Mouse (Mus musculus) hindbrain, embryonic 14.5 days (tissue): ENCODE data around the gene Fam169b. TPM values are rescaled to one million over a fixed set of nuclear protein-coding genes. Genes with fewer than 3 reads are reported as not detected.
"Not testable (repeated sequence)": the region's sequence is repeated elsewhere in the genome, so short reads cannot be mapped to it uniquely, and the experiment has no call there.

ENCODE experiments used
- ATAC-seq: fragments of 200-750 bp; cut with Nextera tagmentation; 2 replicates; pipeline ENCODE4 v1.8.0; 2017; ENCODE audit warnings: moderate number of reproducible peaks, mild to moderate bottlenecking, moderate TSS enrichment, moderate library complexity; ENCODE audit not compliant: low FRiP score
- DNase-seq: peaks from one replicate; pipeline ENCODE4 v3.0.0-alpha.2; 2015; ENCODE audit warnings: low spot score
- H3K27ac ChIP-seq: fragments of 300-500 bp; sonication (generic); 2 replicates; pipeline ENCODE4 v1.5.1; 2014; ENCODE audit warnings: mild to moderate bottlenecking, moderate library complexity
- H3K27me3 ChIP-seq: fragments of 300-500 bp; sonication (generic); 2 replicates; pipeline ENCODE4 v1.6.1; 2014; ENCODE audit warnings: mild to moderate bottlenecking, low read length, mixed read lengths; ENCODE audit not compliant: control insufficient read depth, insufficient read depth
- H3K36me3 ChIP-seq: fragments of 300-500 bp; sonication (generic); replicated peaks from 2 replicates; pipeline ENCODE4 v1.6.1; 2014; ENCODE audit not compliant: control insufficient read depth, insufficient read depth
- H3K4me1 ChIP-seq: fragments of 300-500 bp; sonication (generic); replicated peaks from 2 replicates; pipeline ENCODE4 v1.6.1; 2014; ENCODE audit warnings: antibody characterized with exemption, low read length, mixed read lengths; ENCODE audit not compliant: control insufficient read depth, insufficient read depth
- H3K4me2 ChIP-seq: fragments of 300-500 bp; sonication (generic); replicated peaks from 2 replicates; pipeline ENCODE4 v1.6.1; 2014; ENCODE audit warnings: mild to moderate bottlenecking, moderate library complexity
- H3K4me3 ChIP-seq: fragments of 300-500 bp; sonication (generic); replicated peaks from 2 replicates; pipeline ENCODE4 v1.5.1; 2014; ENCODE audit warnings: mild to moderate bottlenecking, low read length
- H3K9ac ChIP-seq: fragments of 300-500 bp; sonication (generic); 2 replicates; pipeline ENCODE4 v1.6.1; 2014
- H3K9me3 ChIP-seq: fragments of 300-500 bp; sonication (generic); 2 replicates; pipeline ENCODE4 v1.6.1; 2016; ENCODE audit warnings: low read length; ENCODE audit not compliant: control insufficient read depth
- WGBS: fragments of 180-500 bp; shearing (Covaris S2); extraction: QIAGEN DNeasy Blood & Tissue Kit; methylation state at CpG from one replicate; pipeline ENCODE4 v1.1.7; 2014; 5-methylcytosine and 5-hydroxymethylcytosine counted together
- polyA plus RNA-seq: library from polyadenylated mRNA; unstranded; fragments of >200 nt; fragmentation: Nextera tagmentation; extraction: Ambion mirVana; gene quantifications from 2 replicates; pipeline ENCODE4 v1.2.1, GENCODE M21; 2014

Fam169b gene
- polyA plus RNA-seq, 1 experiment from 2014 or later = 0.17 TPM

- Histone ChIP-seq H3K9me3 (no peaks in the 10 kb centered on the region), H3K36me3 (no peaks in the 10 kb centered on the region), H3K9ac (no peak overlapping the region), H3K27ac (no peak overlapping the region), H3K4me1 (peaks cover 15% of the 10 kb centered on the region; the same call in 1 of the 2 replicates), H3K4me2 (no peak overlapping the region), H3K27me3 (peaks cover 16% of the 10 kb centered on the region), H3K4me3 (no peak overlapping the region)
- WGBS = 92% methylated on average over 7 of the region's 7 CpGs
- no peak for ATAC-seq
- DNase-seq = no peak
These were observed 5.8 kb downstream of the Fam169b start for GRCm38 (mm10) chr7:68279481-68279880.

GRCm38 (mm10) chr7:68280352-68280869 is 6.8 kb downstream of the Fam169b start:
- WGBS = 93% methylated on average over 19 of the region's 19 CpGs
- DNase-seq = no peak
- ATAC-seq = no peak

GRCm38 (mm10) chr7:68281341-68281740 is 7.7 kb downstream of the Fam169b start:
- ATAC-seq = no peak
- no peaks in the 10 kb centered on the region for H3K36me3 ChIP-seq

More at GRCm38 (mm10) chr7:68280352-68280869, 6.8 kb downstream of the Fam169b start:
- H3K4me1 ChIP-seq = peaks cover 15% of the 10 kb centered on the region; the same call in 1 of the 2 replicates
- no peaks in the 10 kb centered on the region for H3K36me3 ChIP-seq
- H3K27ac ChIP-seq = no peak overlapping the region
- H3K27me3 ChIP-seq = peaks cover 15% of the 10 kb centered on the region
- H3K4me2 ChIP-seq = no peak overlapping the region
- H3K9ac ChIP-seq = no peak overlapping the region
- no peaks in the 10 kb centered on the region for H3K9me3 ChIP-seq
- no peak overlapping the region for H3K4me3 ChIP-seq

GRCm38 (mm10) chr7:68282304-68283132 is 8.9 kb downstream of the Fam169b start:
- Histone ChIP-seq H3K4me3 (no peak overlapping the region), H3K36me3 (no peaks in the 10 kb centered on the region), H3K4me2 (no peak overlapping the region), H3K4me1 (no peaks in the 10 kb centered on the region), H3K9ac (no peak overlapping the region), H3K27me3 (no peaks in the 10 kb centered on the region), H3K9me3 (no peaks in the 10 kb centered on the region), H3K27ac (no peak overlapping the region)
- 86% methylated on average over 22 of the region's 22 CpGs for WGBS
- DNase-seq (no peak), ATAC-seq (no peak)

More at GRCm38 (mm10) chr7:68281341-68281740, 7.7 kb downstream of the Fam169b start:
- no peaks in the 10 kb centered on the region for H3K9me3 ChIP-seq
- no peak overlapping the region for H3K4me2 ChIP-seq
- peaks cover 6% of the 10 kb centered on the region for H3K27me3 ChIP-seq
- WGBS = 75% methylated on average over 5 of the region's 5 CpGs
- no peak overlapping the region for H3K9ac ChIP-seq
- peaks cover 7% of the 10 kb centered on the region; the same call in 1 of the 2 replicates for H3K4me1 ChIP-seq
- DNase-seq = no peak
- no peak overlapping the region for H3K27ac ChIP-seq
- H3K4me3 ChIP-seq = no peak overlapping the region

- not testable (repeated sequence) for ATAC-seq, H3K9me3 ChIP-seq, H3K27ac ChIP-seq, H3K36me3 ChIP-seq, H3K4me3 ChIP-seq, DNase-seq, H3K4me1 ChIP-seq, H3K27me3 ChIP-seq, H3K4me2 ChIP-seq, H3K9ac ChIP-seq
- WGBS = 87% methylated on average over 4 of the region's 4 CpGs
These were observed 9.5 kb downstream of the Fam169b start for GRCm38 (mm10) chr7:68283133-68283520.

- H3K27me3 ChIP-seq = no peaks in the 10 kb centered on the region
- DNase-seq (no peak), ATAC-seq (no peak)
- no peak overlapping the region for H3K9ac ChIP-seq
- no peaks in the 10 kb centered on the region for H3K9me3 ChIP-seq
- H3K27ac ChIP-seq = no peak overlapping the region
- no peaks in the 10 kb centered on the region for H3K36me3 ChIP-seq
- 91% methylated on average over 7 of the region's 7 CpGs for WGBS
- no peaks in the 10 kb centered on the region for H3K4me1 ChIP-seq
- no peak overlapping the region for H3K4me2 ChIP-seq
- no peak overlapping the region for H3K4me3 ChIP-seq
These were observed 10.1 kb downstream of the Fam169b start for GRCm38 (mm10) chr7:68283776-68284175.

DNA sequence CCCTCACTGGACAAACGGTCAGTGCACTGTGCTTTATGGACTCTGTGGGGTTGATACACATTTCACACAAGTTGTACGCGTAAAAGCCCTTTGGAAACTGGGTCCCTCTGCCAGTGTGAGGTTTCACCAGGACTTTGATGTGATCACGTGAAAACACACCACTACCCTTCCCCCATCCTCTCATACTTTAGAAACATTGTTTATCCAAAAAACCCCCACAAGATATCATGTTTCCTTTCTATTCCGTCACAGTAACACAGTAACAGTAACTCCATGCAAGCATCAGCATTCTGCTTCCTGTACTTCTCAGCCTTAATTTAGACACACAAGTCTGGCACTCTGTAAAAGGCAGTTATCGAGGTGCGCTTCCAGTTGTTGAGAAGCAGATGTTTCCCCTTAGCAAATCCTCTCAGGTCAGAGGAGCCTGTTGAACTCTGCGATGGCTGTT is 12.2 kb downstream of the Fam169b start:
- Histone ChIP-seq H3K27ac (no peak overlapping the region), H3K4me2 (no peak overlapping the region), H3K27me3 (no peaks in the 10 kb centered on the region), H3K4me3 (no peak overlapping the region), H3K9ac (no peak overlapping the region), H3K9me3 (no peaks in the 10 kb centered on the region), H3K36me3 (no peaks in the 10 kb centered on the region), H3K4me1 (no peaks in the 10 kb centered on the region)
- ATAC-seq (no peak), DNase-seq (no peak)
- 89% methylated on average over 8 of the region's 8 CpGs for WGBS

- Histone ChIP-seq H3K4me3 (no peak overlapping the region), H3K27ac (no peak overlapping the region), H3K27me3 (no peaks in the 10 kb centered on the region), H3K4me1 (no peaks in the 10 kb centered on the region), H3K9ac (no peak overlapping the region), H3K4me2 (no peak overlapping the region), H3K36me3 (no peaks in the 10 kb centered on the region), H3K9me3 (no peaks in the 10 kb centered on the region)
- ATAC-seq = no peak
- 89% methylated on average over 24 of the region's 24 CpGs for WGBS
- DNase-seq = no peak
These were observed 13.2 kb downstream of the Fam169b start for GRCm38 (mm10) chr7:68286526-68287481.

DNA sequence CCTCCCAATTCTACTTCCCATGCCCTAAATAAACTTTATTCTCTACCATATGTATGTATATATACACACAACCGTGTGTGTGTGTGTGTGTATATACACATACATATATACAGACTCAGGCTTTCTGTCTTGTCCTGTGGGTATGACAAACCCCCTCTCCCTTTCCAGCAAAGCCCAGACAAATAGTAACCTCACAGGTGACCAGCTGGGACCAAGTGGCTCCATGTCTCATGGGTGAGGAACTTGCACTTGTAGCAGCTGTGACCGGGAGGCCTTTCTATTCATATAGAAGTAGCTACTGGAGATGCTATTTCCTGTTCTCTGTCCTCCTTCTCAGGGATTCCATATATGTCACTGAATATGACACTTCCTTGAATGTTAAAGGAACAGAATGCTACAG is 13.9 kb downstream of the Fam169b start:
- DNase-seq (no peak), ATAC-seq (no peak)
- H3K4me2 ChIP-seq = no peak overlapping the region
- no peak overlapping the region for H3K27ac ChIP-seq
- no peak overlapping the region for H3K4me3 ChIP-seq
- H3K9me3 ChIP-seq = no peaks in the 10 kb centered on the region
- no peaks in the 10 kb centered on the region for H3K4me1 ChIP-seq
- no peak overlapping the region for H3K9ac ChIP-seq
- H3K27me3 ChIP-seq = no peaks in the 10 kb centered on the region
- 78% methylated on average over 2 of the region's 2 CpGs for WGBS
- H3K36me3 ChIP-seq = no peaks in the 10 kb centered on the region
